25 mouse cellular contexts compared by ENCODE assay signal in genomic region chr13:99079331-99079761, GRCm38 (mm10).
DNase-seq lines count a peak whose midpoint lies in the region; ATAC-seq lines count a peak whose summit lies in the region.
"Had no signal": no experiment of that assay in that cellular context is flagged by ENCODE, and none has a peak within 500 bp of the region (broad histone marks: within the 10 kb centered on the region; RNA-seq: fewer than 3 reads in every experiment).

No protein-coding gene starts in this region.

- H3K4me1 ChIP-seq in intestine, embryonic 14.5 days (replicated peaks; ENCODE audit: control insufficient read depth, insufficient read depth, low read length), result no peaks in the 10 kb centered on the region
- H3K4me1 ChIP-seq in intestine, embryonic 15.5 days (replicated peaks), result no peaks in the 10 kb centered on the region
- H3K4me1 ChIP-seq: embryonic facial prominence, embryonic 10.5 days; forebrain, embryonic 13.5 days; midbrain, embryonic 15.5 days; neural tube, embryonic 15.5 days had no signal

- WGBS in intestine, embryonic 14.5 days, result 98% methylated on average over 8 of the region's 8 CpGs
- WGBS in intestine, embryonic 15.5 days, result 93% methylated on average over 8 of the region's 8 CpGs

- H3K36me3 ChIP-seq in intestine, embryonic 14.5 days (ENCODE audit: control insufficient read depth, insufficient read depth, low read length), result no peaks in the 10 kb centered on the region
- H3K36me3 ChIP-seq in intestine, embryonic 15.5 days, result no peaks in the 10 kb centered on the region
- H3K36me3 ChIP-seq: embryonic facial prominence, embryonic 10.5 days; heart, embryonic 15.5 days; midbrain, embryonic 15.5 days; neural tube, embryonic 15.5 days had no signal

- peak; percentile 18 for DNase-seq in intestine, embryonic 14.5 days (ENCODE audit: low spot score)
- peak; percentile 47 to 70 for DNase-seq in right cerebral cortex, adult 2 months (ENCODE audit: low spot score in 2 of 2)
- DNase-seq in right cerebral cortex, postnatal 14 days, result no peak
- peak; percentile 51 to 69 for DNase-seq in left cerebral cortex, adult 9 months (ENCODE audit: low spot score in 2 of 2)
- DNase-seq in kidney, postnatal 36 days, result no peak
- no peak for DNase-seq in lung, adult 18-20 months
- DNase-seq: adrenal gland, postnatal 25 days; B cell, adult 2 months; cerebellum, adult 18-20 months; cerebellum, postnatal 25 days; gastrocnemius, postnatal 10 days; heart, adult 2 months; heart, postnatal 4 days; kidney, adult 18-20 months; liver, postnatal 0 days; lung, postnatal 14 days; thymus, adult 18-20 months had no signal

- no peak overlapping the region for H3K27ac ChIP-seq in intestine, embryonic 14.5 days (ENCODE audit: low read depth)
- no peak overlapping the region for H3K27ac ChIP-seq in intestine, embryonic 15.5 days
- H3K27ac ChIP-seq: embryonic facial prominence, embryonic 10.5 days; forebrain, embryonic 13.5 days; heart, adult 2 months; heart, embryonic 15.5 days; hindbrain, postnatal 0 days; kidney, postnatal 0 days; midbrain, embryonic 15.5 days; neural tube, embryonic 15.5 days had no signal

- no peak for ATAC-seq in intestine, embryonic 14.5 days (replicated peaks; ENCODE audit: low FRiP score, low TSS enrichment, low read depth)
- ATAC-seq in intestine, embryonic 15.5 days, result no peak
- ATAC-seq: forebrain, embryonic 13.5 days; hindbrain, postnatal 0 days; liver, postnatal 0 days; midbrain, embryonic 15.5 days had no signal

- H3K4me2 ChIP-seq in intestine, embryonic 14.5 days (ENCODE audit: low read length), result no peak overlapping the region
- no peak overlapping the region for H3K4me2 ChIP-seq in intestine, embryonic 15.5 days (replicated peaks)
- H3K4me2 ChIP-seq: forebrain, embryonic 13.5 days; heart, embryonic 15.5 days; midbrain, embryonic 15.5 days; neural tube, embryonic 15.5 days had no signal

- no peak overlapping the region for H3K9ac ChIP-seq in intestine, embryonic 14.5 days (ENCODE audit: low read length)
- H3K9ac ChIP-seq in intestine, embryonic 15.5 days, result no peak overlapping the region
- H3K9ac ChIP-seq: forebrain, embryonic 13.5 days; heart, embryonic 15.5 days; liver, postnatal 0 days; midbrain, embryonic 15.5 days; neural tube, embryonic 15.5 days had no signal

- no peak overlapping the region for H3K4me3 ChIP-seq in intestine, embryonic 14.5 days (ENCODE audit: low read depth, low read length)
- no peak overlapping the region for H3K4me3 ChIP-seq in intestine, embryonic 15.5 days (replicated peaks)
- H3K4me3 ChIP-seq: embryonic facial prominence, embryonic 10.5 days; forebrain, embryonic 13.5 days; heart, adult 2 months; heart, embryonic 15.5 days; midbrain, embryonic 15.5 days; neural tube, embryonic 15.5 days had no signal

- H3K27me3 ChIP-seq in intestine, embryonic 14.5 days (replicated peaks; ENCODE audit: control insufficient read depth, insufficient read depth, low read length), result no peaks in the 10 kb centered on the region
- H3K27me3 ChIP-seq in intestine, embryonic 15.5 days (replicated peaks), result no peaks in the 10 kb centered on the region
- H3K27me3 ChIP-seq: forebrain, embryonic 13.5 days; heart, embryonic 15.5 days; midbrain, embryonic 15.5 days; neural tube, embryonic 15.5 days had no signal

- H3K9me3 ChIP-seq in intestine, embryonic 14.5 days (ENCODE audit: control insufficient read depth, low read length), result no peaks in the 10 kb centered on the region
- H3K9me3 ChIP-seq in intestine, embryonic 15.5 days, result no peaks in the 10 kb centered on the region
- H3K9me3 ChIP-seq: embryonic facial prominence, embryonic 10.5 days; forebrain, embryonic 13.5 days; heart, embryonic 15.5 days; midbrain, embryonic 15.5 days; neural tube, embryonic 15.5 days had no signal

Comparison
In these comparisons a context has a peak if more than half of its experiments do, and no peak if none do; other contexts are left out.
1. DNase-seq: peak in intestine, embryonic 14.5 days (single experiment), right cerebral cortex, adult 2 months (2 of 2) and left cerebral cortex, adult 9 months (2 of 2); none in right cerebral cortex, postnatal 14 days (single experiment), kidney, postnatal 36 days (0 of 2) and lung, adult 18-20 months (0 of 2).